Mouse (Mus musculus) heart, embryonic 14.5 days (tissue): ENCODE data around the gene F5. TPM values are rescaled to one million over a fixed set of nuclear protein-coding genes. Genes with fewer than 3 reads are reported as not detected.
"Not testable (repeated sequence)": the region's sequence is repeated elsewhere in the genome, so short reads cannot be mapped to it uniquely, and the experiment has no call there.

ENCODE experiments used
- ATAC-seq: fragments of 200-750 bp; cut with Nextera tagmentation; 2 replicates; pipeline ENCODE4 v1.8.0; 2017; ENCODE audit warnings: low read depth, moderate TSS enrichment; ENCODE audit not compliant: insufficient number of reproducible peaks, insufficient read depth, low FRiP score
- H3K27ac ChIP-seq, 2 experiments: fragments of 200-500 bp in 1 of 2; fragments of 300-500 bp in 1 of 2; sonication (generic) in 1 of 2; replicated peaks in 1 of 2; 2 replicates each; pipeline ENCODE4 v1.5.1; 2012 to 2014; ENCODE audit warnings: low read depth in 2 of 2, low read length in 2 of 2, control low read depth in 1 of 2, mild to moderate bottlenecking in 1 of 2, mixed read lengths in 1 of 2; ENCODE audit not compliant: control insufficient read depth in 1 of 2, insufficient read depth in 1 of 2
- H3K27me3 ChIP-seq: fragments of 300-500 bp; sonication (generic); 2 replicates; pipeline ENCODE4 v1.6.1; 2014; ENCODE audit warnings: mild to moderate bottlenecking, low read length, control low read depth; ENCODE audit not compliant: control insufficient read depth, insufficient read depth
- H3K36me3 ChIP-seq: fragments of 300-500 bp; sonication (generic); 2 replicates; pipeline ENCODE4 v1.6.1; 2014; ENCODE audit warnings: mild to moderate bottlenecking, control low read depth, low read length, mixed read lengths; ENCODE audit not compliant: control insufficient read depth, insufficient read depth
- H3K4me1 ChIP-seq, 2 experiments: fragments of 200-500 bp in 1 of 2; fragments of 300-500 bp in 1 of 2; sonication (generic) in 1 of 2; 2 replicates each; pipeline ENCODE4 v1.6.1; 2012 to 2014; ENCODE audit warnings: low read length in 2 of 2, control low read depth in 1 of 2, mixed read lengths in 1 of 2; ENCODE audit not compliant: control insufficient read depth in 2 of 2, insufficient read depth in 2 of 2
- H3K4me2 ChIP-seq: fragments of 300-500 bp; sonication (generic); 2 replicates; pipeline ENCODE4 v1.6.1; 2014; ENCODE audit warnings: mild to moderate bottlenecking, low read length
- H3K4me3 ChIP-seq, 2 experiments: fragments of 200-500 bp in 1 of 2; fragments of 300-500 bp in 1 of 2; sonication (generic) in 1 of 2; 2 replicates each; pipeline ENCODE4 v1.5.1; 2012 to 2014; ENCODE audit warnings: low read length in 2 of 2, mild to moderate bottlenecking in 2 of 2, control low read depth in 1 of 2, low read depth in 1 of 2, moderate library complexity in 1 of 2; ENCODE audit not compliant: control insufficient read depth in 1 of 2, insufficient read depth in 1 of 2
- H3K9ac ChIP-seq: fragments of 300-500 bp; sonication (generic); 2 replicates; pipeline ENCODE4 v1.6.1; 2014; ENCODE audit warnings: mild to moderate bottlenecking, low read length
- H3K9me3 ChIP-seq: fragments of 300-500 bp; sonication (generic); 2 replicates; pipeline ENCODE4 v1.6.1; 2016; ENCODE audit warnings: low read length, control low read depth; ENCODE audit not compliant: control insufficient read depth
- WGBS: fragments of 180-500 bp; shearing (Covaris S2); extraction: QIAGEN DNeasy Blood & Tissue Kit; methylation state at CpG from one replicate; pipeline ENCODE4 v1.1.7; 2014; 5-methylcytosine and 5-hydroxymethylcytosine counted together
- polyA plus RNA-seq: library from polyadenylated mRNA; unstranded; fragments of >200 nt; fragmentation: Nextera tagmentation; extraction: Ambion mirVana; gene quantifications from 2 replicates; pipeline ENCODE4 v1.2.1, GENCODE M21; 2014

F5 gene
- polyA plus RNA-seq, 1 experiment from 2014 or later = 0.38 TPM

GRCm38 (mm10) chr1:164215097-164215496 lies 63.5 kb downstream of the F5 start:
- 70% methylated on average over 3 of the region's 3 CpGs for WGBS
- H3K27ac ChIP-seq = no peak overlapping the region
- H3K9ac ChIP-seq = no peak overlapping the region

GRCm38 (mm10) chr1:164215540-164215939 lies 63.9 kb downstream of the F5 start:
- Histone ChIP-seq H3K27ac (no peak overlapping the region), H3K9me3 (no peaks in the 10 kb centered on the region), H3K4me2 (no peak overlapping the region), H3K36me3 (no peaks in the 10 kb centered on the region), H3K4me3 (no peak overlapping the region), H3K4me1 (peaks cover 0 to 3% of the 10 kb centered on the region in 2 experiments; a peak in 1 of 4 replicates), H3K27me3 (no peaks in the 10 kb centered on the region), H3K9ac (no peak overlapping the region)
- no peak for ATAC-seq
- WGBS = 81% methylated on average over 6 of the region's 6 CpGs

More at GRCm38 (mm10) chr1:164215097-164215496, 63.5 kb downstream of the F5 start:
- no peaks in the 10 kb centered on the region for H3K27me3 ChIP-seq
- ATAC-seq = no peak
- no peaks in the 10 kb centered on the region for H3K36me3 ChIP-seq
- no peaks in the 10 kb centered on the region for H3K9me3 ChIP-seq
- H3K4me1 ChIP-seq = peaks cover 0 to 3% of the 10 kb centered on the region in 2 experiments; a peak in 1 of 4 replicates
- H3K4me2 ChIP-seq = no peak overlapping the region
- no peak overlapping the region for H3K4me3 ChIP-seq

DNA sequence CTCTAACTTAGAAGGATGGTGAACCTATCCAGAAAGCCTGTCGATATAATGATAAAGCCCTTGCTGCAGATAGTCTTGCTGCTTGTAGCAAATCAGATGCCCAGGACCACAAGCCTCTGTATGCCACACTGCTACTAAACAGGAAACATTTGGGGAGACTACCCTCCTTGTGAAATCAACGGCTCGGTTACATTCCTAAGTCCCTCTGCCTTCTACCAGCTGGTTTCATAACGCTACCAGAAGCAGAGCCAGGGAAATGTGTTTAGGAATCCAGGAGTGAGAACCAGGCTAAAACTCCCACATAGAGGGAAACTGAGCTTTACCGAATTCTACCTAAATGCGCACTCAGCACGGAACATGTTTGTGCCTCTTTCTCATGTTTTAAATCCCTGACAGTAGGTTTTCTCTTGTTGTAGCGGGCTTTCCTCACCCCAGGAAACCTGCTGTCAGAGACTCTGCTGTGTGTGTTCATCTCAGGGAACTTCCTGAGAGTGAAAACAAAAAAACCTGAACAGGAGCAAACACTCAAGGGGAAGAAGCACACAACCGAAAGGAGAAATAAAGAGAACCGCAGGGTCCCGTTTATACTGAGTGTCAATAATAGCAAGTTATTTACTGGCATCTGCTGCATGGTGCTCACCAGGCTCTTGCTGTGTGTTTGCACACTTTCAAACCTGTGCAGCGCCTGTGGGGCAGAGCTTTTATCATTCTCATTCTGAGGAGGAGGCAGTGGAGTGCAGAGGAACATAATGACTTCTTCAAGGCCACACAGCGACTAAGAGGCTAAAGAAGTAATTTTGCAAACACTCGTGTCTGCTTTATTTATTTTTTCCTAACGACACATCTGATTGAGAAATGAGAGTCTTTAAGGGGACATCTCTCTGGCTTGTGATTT lies 66.4 kb downstream of the F5 start:
- Histone ChIP-seq H3K4me2 (peak overlapping the region; percentile 57), H3K36me3 (no peaks in the 10 kb centered on the region), H3K27ac (no peak overlapping the region), H3K27me3 (no peaks in the 10 kb centered on the region), H3K4me1 (peaks cover 0 to 3% of the 10 kb centered on the region in 2 experiments; a peak in 1 of 4 replicates), H3K9ac (no peak overlapping the region), H3K9me3 (no peaks in the 10 kb centered on the region), H3K4me3 (peak overlapping the region in 1 of 2 experiments; percentile 10; a peak in 2 of 4 replicates)
- whole genome bisulfite sequencing = 32% methylated on average over 15 of the region's 15 CpGs
- no peak for ATAC-seq

- H3K9me3 ChIP-seq = no peaks in the 10 kb centered on the region
- no peaks in the 10 kb centered on the region for H3K27me3 ChIP-seq
- WGBS = 82% methylated on average over 4 of the region's 4 CpGs
- H3K27ac ChIP-seq = no peak overlapping the region
- no peaks in the 10 kb centered on the region for H3K36me3 ChIP-seq
- no peak overlapping the region for H3K4me2 ChIP-seq
- H3K4me3 ChIP-seq = no peak overlapping the region
- no peak overlapping the region for H3K9ac ChIP-seq
- no peak for ATAC-seq
- H3K4me1 ChIP-seq = peaks cover 0 to 3% of the 10 kb centered on the region in 2 experiments; a peak in 1 of 4 replicates
These were observed 68.6 kb downstream of the F5 start for GRCm38 (mm10) chr1:164220261-164220660.

- Histone ChIP-seq H3K36me3 (no peaks in the 10 kb centered on the region), H3K4me2 (no peak overlapping the region), H3K4me1 (no peaks in the 10 kb centered on the region), H3K9ac (no peak overlapping the region), H3K4me3 (no peak overlapping the region), H3K9me3 (no peaks in the 10 kb centered on the region), H3K27ac (no peak overlapping the region), H3K27me3 (no peaks in the 10 kb centered on the region)
- ATAC-seq = no peak
These were observed 71.5 kb downstream of the F5 start for GRCm38 (mm10) chr1:164223089-164223488.

GRCm38 (mm10) chr1:164231937-164232570 lies 80.4 kb downstream of the F5 start:
- H3K27ac ChIP-seq, H3K9me3 ChIP-seq, H3K36me3 ChIP-seq, H3K27me3 ChIP-seq, H3K9ac ChIP-seq, H3K4me2 ChIP-seq, H3K4me1 ChIP-seq, H3K4me3 ChIP-seq, ATAC-seq: not testable (repeated sequence)
- 83% methylated on average over 2 of the region's 4 CpGs for WGBS

DNA sequence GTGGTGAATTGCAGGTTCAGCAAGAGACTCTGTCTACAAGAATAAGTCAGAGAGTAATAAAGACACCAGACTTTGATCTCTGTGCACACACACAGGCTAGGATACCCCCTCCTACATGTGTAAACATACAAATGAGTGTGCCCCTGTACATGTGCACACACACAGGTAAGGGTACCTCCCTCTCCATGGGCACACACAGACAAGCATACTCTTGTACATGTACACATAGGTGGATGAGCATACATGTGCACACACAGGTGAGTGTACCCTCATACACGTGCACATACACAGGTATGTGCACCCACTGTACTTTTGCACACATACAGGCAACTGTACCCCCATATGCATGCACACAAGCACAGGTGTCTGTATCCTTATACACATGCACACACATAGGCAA lies 81.8 kb downstream of the F5 start:
- Histone ChIP-seq H3K27me3 (no peaks in the 10 kb centered on the region), H3K36me3 (no peaks in the 10 kb centered on the region), H3K27ac (no peak overlapping the region), H3K4me1 (no peaks in the 10 kb centered on the region), H3K4me2 (no peak overlapping the region), H3K9me3 (no peaks in the 10 kb centered on the region), H3K9ac (no peak overlapping the region), H3K4me3 (no peak overlapping the region)
- WGBS = 53% methylated on average over 1 of the region's 1 CpGs
- ATAC-seq = no peak
